10 mouse cellular contexts compared by ENCODE assay signal in the genomic region with DNA sequence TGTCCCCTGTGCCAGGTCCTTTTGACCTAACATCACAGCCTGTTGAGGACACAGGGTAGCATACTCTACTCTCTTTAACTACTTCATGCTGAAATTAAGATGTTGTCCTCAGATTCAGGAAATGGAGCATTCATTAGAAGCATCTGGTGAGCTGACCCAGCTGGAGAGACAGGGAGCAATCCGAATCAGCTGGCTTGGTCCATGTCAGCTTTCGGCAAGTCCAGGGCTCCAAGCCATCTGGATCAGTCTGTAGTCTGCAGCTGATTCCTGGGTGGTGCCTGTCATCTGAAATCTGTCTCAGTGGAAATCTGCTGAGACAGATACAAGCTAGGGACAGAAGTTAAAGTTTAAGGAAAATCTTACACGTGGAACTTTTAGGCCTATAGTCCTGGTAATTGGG. TPM values are rescaled to one million over a fixed set of nuclear protein-coding genes. Genes with fewer than 3 reads are reported as not detected.
A peak's percentile ranks its signal among the peaks of the same experiment; 100 is the strongest.
DNase-seq lines count a peak whose midpoint lies in the region; ATAC-seq and TF ChIP-seq lines count a peak whose summit lies in the region.
"Had no signal": no experiment of that assay in that cellular context is flagged by ENCODE, and none has a peak within 500 bp of the region (broad histone marks: within the 10 kb centered on the region; RNA-seq: fewer than 3 reads in every experiment).

No protein-coding gene starts in this region.

- H3K4me3 ChIP-seq in kidney, adult 2 months (ENCODE audit: insufficient read depth, low read depth, low read length): no peak overlapping the region
- H3K4me3 ChIP-seq in lung, embryonic 15.5 days: no peak overlapping the region
- H3K4me3 ChIP-seq in forebrain, embryonic 13.5 days: no peak overlapping the region
- H3K4me3 ChIP-seq: hindbrain, embryonic 15.5 days had no signal

- no peak for TF ChIP-seq CTCF in kidney, adult 2 months (conservative IDR thresholded peaks at IDR 0.05; ENCODE audit: insufficient read depth, insufficient read length, low read depth, low read length)

- no peaks in the 10 kb centered on the region for H3K36me3 ChIP-seq in kidney, adult 2 months (ENCODE audit: control insufficient read depth, insufficient read depth, low read length)
- H3K36me3 ChIP-seq in lung, embryonic 15.5 days: no peaks in the 10 kb centered on the region
- H3K36me3 ChIP-seq in forebrain, embryonic 13.5 days (ENCODE audit: poor library complexity, severe bottlenecking): no peaks in the 10 kb centered on the region
- H3K36me3 ChIP-seq: hindbrain, embryonic 15.5 days had no signal

- H3K9me3 ChIP-seq in lung, embryonic 15.5 days: no peaks in the 10 kb centered on the region
- no peaks in the 10 kb centered on the region for H3K9me3 ChIP-seq in forebrain, embryonic 13.5 days (replicated peaks)
- H3K9me3 ChIP-seq: hindbrain, embryonic 15.5 days had no signal

- peak; percentile 30 for DNase-seq in kidney, adult 2 months
- DNase-seq in kidney, adult 8-10 months: no peak
- peak; percentile 52 for DNase-seq in MN1 (ENCODE audit: low spot score)
- DNase-seq in gastrocnemius, postnatal 10 days: peak; percentile 53
- no peak for DNase-seq in thymus, adult 18-20 months
- DNase-seq: cerebellum, postnatal 25 days had no signal

- H3K27me3 ChIP-seq in kidney, adult 2 months (replicated peaks; ENCODE audit: control insufficient read depth, insufficient read depth, low read length): no peaks in the 10 kb centered on the region
- no peaks in the 10 kb centered on the region for H3K27me3 ChIP-seq in lung, embryonic 15.5 days
- no peaks in the 10 kb centered on the region for H3K27me3 ChIP-seq in forebrain, embryonic 13.5 days
- H3K27me3 ChIP-seq: hindbrain, embryonic 15.5 days had no signal

- H3K27ac ChIP-seq in kidney, adult 2 months (ENCODE audit: insufficient read depth, low read depth, low read length): no peak overlapping the region; the same call in 1 of the 2 replicates
- no peak overlapping the region for H3K27ac ChIP-seq in lung, embryonic 15.5 days
- H3K27ac ChIP-seq in forebrain, embryonic 13.5 days: no peak overlapping the region
- H3K27ac ChIP-seq: hindbrain, embryonic 15.5 days; macrophage had no signal

- H3K4me2 ChIP-seq in lung, embryonic 15.5 days: no peak overlapping the region
- H3K4me2 ChIP-seq in forebrain, embryonic 13.5 days: no peak overlapping the region
- H3K4me2 ChIP-seq: hindbrain, embryonic 15.5 days had no signal

- 47% methylated on average over 3 of the region's 3 CpGs for WGBS in kidney, adult 2 months
- 29% methylated on average over 3 of the region's 3 CpGs for WGBS in lung, embryonic 15.5 days
- WGBS in forebrain, embryonic 13.5 days: 72% methylated on average over 3 of the region's 3 CpGs

- H3K4me1 ChIP-seq in kidney, adult 2 months (ENCODE audit: control insufficient read depth, insufficient read depth, low read length): no peaks in the 10 kb centered on the region
- H3K4me1 ChIP-seq in lung, embryonic 15.5 days: peaks cover 5% of the 10 kb centered on the region; the same call in 1 of the 2 replicates
- H3K4me1 ChIP-seq in forebrain, embryonic 13.5 days: no peaks in the 10 kb centered on the region

- ATAC-seq in lung, embryonic 15.5 days (ENCODE audit: borderline replicate concordance, extremely low read depth, low FRiP score, low TSS enrichment): peak; percentile 82; the same call in 1 of the 2 replicates
- ATAC-seq in forebrain, embryonic 13.5 days: no peak

- TF ChIP-seq POLR2A in kidney, adult 2 months (IDR thresholded peaks at IDR 0.05; ENCODE audit: low read depth, low read length): no peak

- no peak overlapping the region for H3K9ac ChIP-seq in lung, embryonic 15.5 days
- no peak overlapping the region for H3K9ac ChIP-seq in forebrain, embryonic 13.5 days
- H3K9ac ChIP-seq: hindbrain, embryonic 15.5 days had no signal

RNA-seq across cellular contexts. Expression of a gene that starts 23.9 kb away (rescaled TPM):
- 7.7 and 10.4 TPM in 2 replicates for polyA plus RNA-seq in kidney, adult 2 months (2012; rRNA removed)
- total RNA-seq in gastrocnemius, postnatal 10 days (2021): 100 to 1,000 TPM in 1 of 2 experiments, 10 to 100 TPM in 1; 84.7 to 105 TPM
- polyA plus RNA-seq in lung, embryonic 15.5 days (2015; fragmentation: Nextera tagmentation; extraction: Ambion mirVana): 40.5 and 42.1 TPM in 2 replicates
- 35.6 and 36.4 TPM in 2 replicates for polyA plus RNA-seq in forebrain, embryonic 13.5 days (2015; fragmentation: Nextera tagmentation; extraction: Ambion mirVana)

Comparison
In these comparisons a context has a peak if more than half of its experiments do, and no peak if none do; other contexts are left out.
1. DNase-seq: peak in kidney, adult 2 months (single experiment), MN1 (single experiment) and gastrocnemius, postnatal 10 days (single experiment); none in kidney, adult 8-10 months (0 of 2) and thymus, adult 18-20 months (0 of 2).